Mouse (Mus musculus): ENCODE measurements around the gene Agbl1. TPM values are rescaled to one million over a fixed set of nuclear protein-coding genes. Genes with fewer than 3 reads are reported as not detected.

The Agbl1 gene
- total RNA-seq, 4 experiments from 2014 or later = 10.1 to 15.5 (median 13.4) TPM

DNA sequence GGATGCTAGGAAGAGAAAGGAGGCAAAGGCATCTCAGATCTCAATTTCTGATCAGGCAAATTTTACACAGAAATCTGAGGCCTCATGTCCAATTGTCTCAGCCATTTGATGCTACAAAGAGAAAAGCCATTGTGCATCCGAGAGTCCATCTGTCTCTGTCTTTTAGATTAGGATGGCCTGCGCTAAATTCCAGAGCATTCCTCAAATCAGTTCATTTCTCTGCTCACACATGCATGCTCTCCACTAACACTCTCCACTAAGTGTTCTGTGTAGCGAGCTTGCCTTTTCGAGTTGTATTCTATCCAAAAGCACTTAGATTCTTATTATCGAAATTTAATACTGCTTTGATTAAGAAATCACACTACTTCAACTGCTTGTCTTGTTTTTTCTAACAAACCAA is 159.6 kb downstream of the Agbl1 start:
- DNase-seq (ENCODE audit: low spot score in 2 of 2) = no peak

DNA sequence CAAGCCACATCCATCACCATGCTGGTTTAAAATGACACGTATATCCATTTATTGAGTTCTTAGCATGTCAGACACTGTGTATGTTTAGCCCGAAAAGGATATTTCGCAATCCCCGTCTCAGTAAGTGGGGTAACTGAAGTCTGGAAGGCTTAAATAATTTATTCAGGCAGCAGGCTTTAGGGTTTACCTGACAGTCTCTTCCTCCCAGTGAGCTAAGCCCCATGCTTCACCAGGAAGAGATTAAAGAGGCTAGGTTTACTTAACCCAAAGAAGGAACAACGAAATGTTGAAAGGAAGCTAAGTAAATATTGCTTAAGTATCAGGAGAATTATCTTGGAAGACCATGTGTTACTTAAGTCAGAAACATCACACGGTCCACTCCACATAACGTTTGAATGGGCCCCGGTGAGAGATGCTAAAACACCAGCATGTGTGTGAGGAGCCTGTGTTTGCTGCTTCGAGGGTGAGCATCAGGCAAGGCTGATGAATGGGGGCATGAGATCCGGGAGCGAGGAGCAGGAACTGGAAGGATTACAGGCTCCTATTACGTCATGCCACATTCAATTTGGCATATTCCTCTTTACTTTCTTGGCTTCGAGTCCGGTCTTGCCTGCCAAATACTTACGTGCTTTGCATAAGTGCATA is 162.7 kb downstream of the Agbl1 start:
- no peak for DNase-seq (ENCODE audit: low spot score in 2 of 2)

DNA sequence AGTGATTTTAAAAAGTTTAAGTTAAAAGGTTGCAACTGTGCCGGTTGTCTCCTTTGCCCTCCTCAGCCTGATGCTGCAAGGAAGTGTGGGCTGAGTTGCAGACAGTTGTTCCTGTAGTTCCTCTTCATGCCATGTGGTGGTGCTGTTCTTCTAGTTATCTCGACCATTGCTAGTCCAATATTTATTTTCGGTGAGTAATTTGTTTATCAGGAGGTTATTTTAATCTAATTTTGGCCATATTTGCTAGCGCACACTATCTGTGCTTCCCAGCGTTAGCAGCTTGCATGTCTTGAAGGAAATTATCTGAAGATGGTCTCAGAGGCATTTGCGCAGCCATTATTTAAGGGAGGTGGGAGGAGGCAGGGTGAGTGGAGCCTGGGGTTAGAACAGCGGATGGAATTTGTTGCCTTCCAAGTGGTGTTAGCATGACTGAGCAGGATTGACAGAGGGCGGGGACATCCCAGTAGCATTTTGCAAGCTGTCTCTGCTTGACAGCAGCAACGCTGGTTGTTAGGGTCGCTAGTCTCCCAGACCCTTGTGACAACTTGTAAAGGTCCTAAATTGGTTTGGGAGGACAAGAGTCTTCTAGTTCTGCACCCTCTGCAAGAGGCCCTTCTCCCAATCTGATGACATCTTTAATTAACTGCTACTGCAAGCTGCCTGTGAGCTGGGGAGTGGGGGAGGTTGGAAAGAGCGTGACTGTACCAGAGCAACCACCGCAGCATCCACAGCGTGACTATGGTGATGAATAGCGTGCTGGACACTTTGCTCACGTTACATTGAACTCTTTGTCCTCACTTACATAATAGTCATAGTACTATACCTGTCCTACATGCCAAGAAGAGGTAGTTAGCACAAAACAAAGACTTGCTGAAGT is 163.5 kb downstream of the Agbl1 start:
- peak; percentile 18 to 37 for DNase-seq (ENCODE audit: low spot score in 2 of 2)

GRCm38 (mm10) chr7:76407930-76408557 is 178.4 kb downstream of the Agbl1 start:
- no peak for DNase-seq (ENCODE audit: low spot score in 2 of 2)

DNA sequence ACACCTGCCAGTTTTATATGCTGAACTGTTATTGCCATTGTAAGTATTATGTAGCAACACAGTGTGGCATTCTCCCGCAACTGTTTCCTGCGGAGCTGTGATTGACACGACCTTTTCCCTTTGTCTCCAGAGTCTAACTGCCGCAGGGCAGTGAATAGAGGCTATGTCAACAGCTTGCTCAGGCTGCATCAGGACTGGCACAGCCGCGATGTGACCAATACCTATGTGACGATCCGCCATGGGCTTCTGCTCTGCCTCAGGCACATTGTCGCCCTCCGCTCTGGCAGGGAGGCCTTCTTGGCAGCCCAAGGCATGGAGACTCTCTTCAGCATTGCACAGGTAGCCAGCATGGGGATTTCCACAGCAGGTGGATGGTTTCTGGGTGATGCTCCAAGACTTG is 179.3 kb downstream of the Agbl1 start:
- no peak for DNase-seq (ENCODE audit: low spot score in 2 of 2)

- DNase-seq (ENCODE audit: low spot score in 2 of 2) = no peak
Observed at GRCm38 (mm10) chr7:76410403-76411180, 180.9 kb downstream of the Agbl1 start.

- DNase-seq (ENCODE audit: low spot score in 2 of 2) = no peak
Observed at GRCm38 (mm10) chr7:76411933-76412587, 182.4 kb downstream of the Agbl1 start.

GRCm38 (mm10) chr7:76416084-76416597 is 186.5 kb downstream of the Agbl1 start:
- no peak for DNase-seq (ENCODE audit: low spot score in 2 of 2)

DNA sequence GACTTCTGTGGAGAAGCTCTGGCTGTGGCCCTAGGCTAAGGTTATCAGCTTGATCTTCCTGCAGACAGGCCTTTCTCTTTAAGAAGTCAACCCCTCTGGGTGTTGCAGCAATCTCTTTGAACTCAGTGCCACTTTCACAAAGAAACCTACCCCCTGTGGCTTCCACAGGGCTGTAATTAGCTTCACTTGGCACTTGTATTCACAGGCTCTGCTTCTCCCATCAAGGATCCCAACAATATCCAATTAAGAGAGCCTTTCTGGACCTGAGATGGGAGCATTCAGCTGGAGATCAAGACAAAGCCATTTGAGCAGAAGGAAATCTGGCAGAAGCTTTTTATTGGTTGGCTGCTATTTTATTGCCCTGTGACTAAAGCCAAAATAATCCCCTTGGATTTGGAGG is 208.9 kb downstream of the Agbl1 start:
- no peak for DNase-seq (ENCODE audit: low spot score in 2 of 2)

- no peak for DNase-seq (ENCODE audit: low spot score in 2 of 2)
Observed at GRCm38 (mm10) chr7:76438988-76439387, 209.3 kb downstream of the Agbl1 start.

DNA sequence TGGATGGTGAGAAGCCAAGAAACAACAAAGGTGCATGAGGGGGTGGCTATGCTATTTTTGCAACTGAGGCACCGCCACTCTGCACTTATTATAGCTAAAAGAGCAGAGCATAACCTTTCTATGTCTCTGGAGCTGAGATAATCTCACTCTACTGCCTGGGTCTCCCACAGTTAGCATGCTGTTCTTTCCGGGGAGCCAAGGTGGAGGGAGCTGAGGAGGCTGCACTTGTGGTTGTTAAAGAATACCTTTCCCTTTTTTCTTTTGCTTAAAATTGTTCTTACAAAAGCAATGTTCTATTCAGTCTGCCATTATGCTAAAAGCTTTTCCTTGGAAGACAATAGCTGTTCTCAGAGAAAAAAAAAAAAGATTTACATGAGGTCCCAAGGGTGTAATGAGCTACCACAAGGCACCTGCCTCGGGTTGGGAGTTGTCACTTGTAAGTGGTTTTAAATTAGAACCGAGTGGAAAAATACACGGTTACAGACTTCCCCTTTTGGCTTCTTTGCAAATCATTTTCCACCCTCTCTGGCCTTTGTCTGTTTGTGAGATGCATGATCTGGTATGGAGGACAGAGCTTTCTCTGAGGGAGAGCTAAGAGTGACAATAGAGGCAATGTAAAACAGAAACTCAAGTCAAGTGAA is 232.8 kb downstream of the Agbl1 start:
- DNase-seq (ENCODE audit: low spot score in 2 of 2) = no peak

DNA sequence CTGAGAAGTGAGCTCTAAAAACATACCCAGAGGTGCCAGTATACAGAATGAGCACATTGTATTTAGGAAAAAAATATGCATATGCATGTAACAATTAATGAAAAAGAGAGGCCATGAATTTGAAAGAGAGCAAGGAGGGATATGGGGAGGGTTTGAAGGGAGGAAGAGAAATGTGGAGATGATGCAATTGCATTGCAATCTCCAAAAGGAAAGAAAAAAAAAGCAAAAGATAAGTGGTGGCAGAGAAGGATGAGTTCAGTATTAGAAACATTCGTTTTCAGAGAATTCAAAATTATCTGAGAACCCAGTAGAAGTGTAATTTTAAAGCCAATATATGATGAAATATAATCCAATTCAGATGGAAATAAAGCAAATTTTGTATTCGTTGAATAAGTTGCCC is 236.7 kb downstream of the Agbl1 start:
- DNase-seq (ENCODE audit: low spot score in 2 of 2) = no peak

DNA sequence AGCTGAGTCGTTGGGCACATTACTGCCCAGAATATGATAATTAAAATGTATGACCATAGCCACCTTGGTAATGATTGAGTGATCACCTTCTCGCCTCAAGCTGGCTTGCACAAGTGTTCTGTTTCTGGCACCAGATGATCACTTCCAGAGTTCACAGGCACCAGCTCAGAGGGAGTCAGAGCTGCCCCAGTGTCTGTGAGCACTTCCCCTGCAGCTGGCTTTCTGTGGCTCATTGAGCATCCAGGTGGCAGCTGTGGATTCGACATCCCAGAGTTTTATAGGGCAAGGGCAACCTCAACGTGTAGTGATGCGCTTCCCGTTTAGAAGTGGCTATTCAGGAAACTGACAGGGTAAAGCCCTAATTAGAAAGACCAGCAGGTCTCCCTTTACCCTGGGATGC is 244.5 kb downstream of the Agbl1 start:
- DNase-seq (ENCODE audit: low spot score in 2 of 2) = no peak

- DNase-seq (ENCODE audit: low spot score in 2 of 2) = peak in 1 of 2 experiments; percentile 19
Observed at GRCm38 (mm10) chr7:76485546-76485945, 255.9 kb downstream of the Agbl1 start.

DNA sequence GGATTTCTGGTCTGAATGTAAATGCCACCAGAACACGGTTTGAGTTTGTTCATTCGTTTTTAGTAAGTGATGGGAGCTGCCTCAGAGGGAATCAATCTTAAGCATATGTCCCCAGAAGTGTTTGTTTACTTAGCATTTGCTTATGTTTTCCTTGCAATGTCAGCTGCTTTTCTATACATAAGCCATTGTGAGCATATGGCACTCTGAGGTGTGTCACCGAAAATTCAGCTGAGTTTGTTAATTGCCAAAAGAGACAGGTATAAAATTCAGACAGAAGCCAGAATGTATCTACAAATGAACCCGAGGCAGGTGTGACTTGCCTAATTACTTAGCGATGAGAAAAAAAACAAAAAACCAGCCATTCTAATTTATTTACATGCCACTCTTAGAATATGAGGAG is 257.8 kb downstream of the Agbl1 start:
- no peak for DNase-seq (ENCODE audit: low spot score in 2 of 2)

DNA sequence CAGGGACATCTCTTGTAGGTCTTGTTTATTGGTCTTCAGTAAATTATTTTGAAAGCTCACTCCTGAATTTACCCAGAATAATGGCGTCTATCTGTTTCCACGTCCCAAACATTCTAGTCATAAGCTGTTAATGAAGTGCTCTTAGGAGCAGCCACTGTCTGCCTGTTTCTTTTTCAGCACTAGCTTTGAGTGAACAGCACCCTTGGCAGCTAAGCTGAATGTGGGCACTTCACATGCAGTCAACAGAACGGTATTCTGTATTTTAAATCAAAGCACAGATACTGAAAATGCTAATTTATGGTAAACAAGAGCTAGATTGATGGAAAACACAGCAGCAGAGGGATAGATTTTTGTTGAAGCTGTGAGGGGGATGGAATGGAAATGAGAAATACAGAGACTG is 294.6 kb downstream of the Agbl1 start:
- no peak for DNase-seq (ENCODE audit: low spot score in 2 of 2)

GRCm38 (mm10) chr7:76546456-76546855 is 316.8 kb downstream of the Agbl1 start:
- no peak for DNase-seq (ENCODE audit: low spot score in 2 of 2)

- no peak for DNase-seq (ENCODE audit: low spot score in 2 of 2)
Observed at GRCm38 (mm10) chr7:76547313-76547712, 317.6 kb downstream of the Agbl1 start.

DNA sequence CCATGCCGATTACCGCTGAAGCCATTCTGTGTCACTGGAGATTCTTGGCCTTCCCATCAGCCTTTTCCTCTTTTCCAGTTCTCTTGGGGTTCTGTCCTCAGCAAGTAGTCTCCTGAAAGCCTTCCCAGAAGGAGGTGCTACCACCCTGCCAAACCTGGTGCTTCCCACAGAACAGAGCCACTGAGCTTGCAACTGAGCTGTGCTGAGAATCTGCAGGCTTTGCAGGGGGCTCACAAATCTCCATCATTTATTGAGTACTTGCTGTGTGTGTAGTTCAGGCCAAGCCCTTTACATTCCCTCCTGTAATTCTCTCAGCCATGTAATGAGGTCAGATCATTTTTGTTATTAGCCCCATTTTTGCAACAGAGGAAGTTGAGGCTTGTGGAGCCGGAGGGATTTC is 322.2 kb downstream of the Agbl1 start:
- DNase-seq (ENCODE audit: low spot score in 2 of 2) = no peak

GRCm38 (mm10) chr7:76560564-76561258 is 331.0 kb downstream of the Agbl1 start:
- DNase-seq (ENCODE audit: low spot score in 2 of 2) = no peak
